Mouse (Mus musculus): ENCODE results near the gene Tmppe. TPM values are rescaled to one million over a fixed set of nuclear protein-coding genes. Genes with fewer than 3 reads are reported as not detected.

Tmppe gene
- polyA plus RNA-seq, 1 experiment from 2014 or later: 10.1 TPM

DNA sequence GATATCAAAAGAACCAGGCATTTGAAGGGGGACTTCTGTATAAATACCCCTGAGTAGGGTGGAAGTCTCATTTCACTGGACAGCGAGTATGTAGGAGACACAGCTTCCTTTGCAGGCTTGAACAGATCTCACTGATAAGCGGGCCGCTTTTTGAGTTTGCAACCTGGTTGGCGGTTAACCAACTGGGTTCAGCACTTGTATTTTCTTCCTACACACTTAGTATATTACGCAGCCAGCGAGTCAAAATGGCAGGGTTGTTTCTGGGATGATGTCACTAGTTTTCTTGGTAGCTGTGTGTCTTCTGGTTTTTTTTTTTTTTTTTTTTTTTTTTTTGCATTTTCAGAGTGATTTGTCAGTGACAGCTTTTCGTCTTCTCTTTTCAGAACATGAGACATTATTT, 20.9 kb downstream of the Tmppe start:
- ATAC-seq (ENCODE audit: borderline replicate concordance, extremely low read depth, low FRiP score, low TSS enrichment): no peak
- Histone ChIP-seq H3K27ac (no peak overlapping the region), H3K4me3 (no peak overlapping the region), H3K9ac (no peak overlapping the region), H3K4me2 (no peak overlapping the region), H3K36me3 (peaks cover 10% of the 10 kb centered on the region), H3K4me1 (no peaks in the 10 kb centered on the region), H3K9me3 (no peaks in the 10 kb centered on the region), H3K27me3 (no peaks in the 10 kb centered on the region)
- 85% methylated on average over 7 of the region's 7 CpGs for WGBS

DNA sequence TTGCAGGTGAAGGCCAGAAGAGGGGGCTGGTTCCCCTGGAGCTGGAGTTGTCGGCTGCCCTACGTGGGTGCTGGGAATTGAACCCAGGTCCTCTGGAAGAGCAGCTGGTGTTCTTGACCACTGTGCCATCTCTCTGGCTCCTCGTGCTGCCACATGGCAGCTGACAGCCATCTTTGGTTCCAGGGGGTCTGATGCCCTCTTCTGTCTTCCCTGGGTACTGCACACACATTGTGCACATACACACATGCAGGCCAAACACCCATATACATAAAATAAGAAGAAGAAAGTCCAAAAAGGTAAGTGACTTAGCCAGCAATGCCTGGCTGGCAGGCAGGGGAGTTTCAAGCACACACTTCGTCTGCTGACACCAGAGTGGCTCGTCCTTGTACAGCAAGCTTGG, 24.7 kb downstream of the Tmppe start:
- 91% methylated on average over 5 of the region's 5 CpGs for WGBS
- Histone ChIP-seq H3K27me3 (no peaks in the 10 kb centered on the region), H3K4me3 (no peak overlapping the region), H3K9ac (no peak overlapping the region), H3K27ac (no peak overlapping the region), H3K9me3 (no peaks in the 10 kb centered on the region), H3K36me3 (peaks cover 10% of the 10 kb centered on the region), H3K4me1 (no peaks in the 10 kb centered on the region), H3K4me2 (no peak overlapping the region)
- ATAC-seq (ENCODE audit: borderline replicate concordance, extremely low read depth, low FRiP score, low TSS enrichment): no peak

DNA sequence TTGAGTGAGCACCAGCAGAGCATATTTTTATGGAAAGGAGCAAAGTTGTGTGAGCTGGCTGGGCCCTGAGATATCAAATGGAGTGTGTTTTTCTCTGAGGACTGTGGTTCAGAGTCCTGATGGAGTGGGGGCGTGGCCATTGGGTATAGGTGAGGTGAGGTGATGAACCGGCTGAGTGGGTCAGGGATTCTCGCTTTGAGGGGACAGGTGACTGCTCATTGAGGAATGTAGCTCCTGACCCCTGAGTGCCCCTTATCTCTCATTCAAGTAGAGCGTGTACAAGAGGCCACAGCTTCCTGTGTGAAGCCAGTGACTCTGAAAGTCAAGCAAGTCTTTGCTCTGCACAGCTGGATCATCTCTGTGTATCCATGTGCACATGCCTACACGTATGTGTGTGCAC, 25.3 kb downstream of the Tmppe start:
- Histone ChIP-seq H3K9ac (no peak overlapping the region), H3K4me3 (no peak overlapping the region), H3K27ac (no peak overlapping the region), H3K4me1 (no peaks in the 10 kb centered on the region), H3K4me2 (no peak overlapping the region), H3K9me3 (no peaks in the 10 kb centered on the region), H3K27me3 (no peaks in the 10 kb centered on the region), H3K36me3 (peaks cover 10% of the 10 kb centered on the region)
- WGBS: 57% methylated on average over 5 of the region's 5 CpGs
- no peak for ATAC-seq (ENCODE audit: borderline replicate concordance, extremely low read depth, low FRiP score, low TSS enrichment)

- H3K4me2 ChIP-seq: no peak overlapping the region
- H3K27me3 ChIP-seq: no peaks in the 10 kb centered on the region
- H3K4me1 ChIP-seq: no peaks in the 10 kb centered on the region
- H3K4me3 ChIP-seq: no peak overlapping the region
- H3K9me3 ChIP-seq: no peaks in the 10 kb centered on the region
- no peak for ATAC-seq (ENCODE audit: borderline replicate concordance, extremely low read depth, low FRiP score, low TSS enrichment)
- H3K36me3 ChIP-seq: peaks cover 13% of the 10 kb centered on the region
- no peak overlapping the region for H3K27ac ChIP-seq
- WGBS: 85% methylated on average over 8 of the region's 8 CpGs
- H3K9ac ChIP-seq: no peak overlapping the region
Observed at GRCm38 (mm10) chr9:114427425-114427824, 26.5 kb downstream of the Tmppe start.

DNA sequence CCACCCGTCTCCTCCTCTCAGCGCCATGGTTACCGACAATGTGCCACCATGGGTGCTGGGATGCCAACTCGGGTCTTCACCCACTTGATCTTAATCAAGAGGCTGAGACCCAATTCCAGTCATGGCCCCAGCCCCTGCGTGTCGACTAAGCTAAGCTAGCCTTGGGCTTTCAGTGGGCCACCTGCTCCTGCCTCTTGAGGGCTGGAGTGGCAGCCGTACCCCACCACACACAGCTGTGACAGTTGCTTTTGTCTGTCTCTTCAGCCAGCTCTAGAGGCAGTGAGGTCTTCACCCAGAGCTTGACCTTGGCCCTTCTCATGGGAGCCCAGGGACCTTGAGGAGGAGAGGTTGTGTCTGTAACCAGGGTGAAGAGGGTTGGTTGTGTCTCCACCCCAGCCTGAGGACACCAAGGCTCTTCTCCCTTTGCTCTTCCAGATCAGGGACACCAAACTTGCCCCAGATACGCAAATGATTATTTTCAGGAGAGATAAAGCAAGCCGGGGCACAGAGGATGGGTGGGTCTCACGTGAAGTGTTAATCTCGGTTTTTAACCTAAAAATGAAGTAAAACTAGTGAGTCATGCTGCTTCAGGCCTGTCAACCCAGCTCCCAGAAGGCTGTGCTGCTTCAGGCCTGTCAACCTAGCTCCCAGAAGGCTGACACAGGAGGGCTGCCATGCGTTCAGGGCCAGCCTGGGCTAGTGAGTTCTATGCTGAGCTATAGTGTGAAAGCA, 27.4 kb downstream of the Tmppe start:
- no peak overlapping the region for H3K4me2 ChIP-seq
- H3K4me1 ChIP-seq: no peaks in the 10 kb centered on the region
- no peak overlapping the region for H3K4me3 ChIP-seq
- no peak for ATAC-seq (ENCODE audit: borderline replicate concordance, extremely low read depth, low FRiP score, low TSS enrichment)
- H3K36me3 ChIP-seq: peaks cover 13% of the 10 kb centered on the region
- no peak overlapping the region for H3K9ac ChIP-seq
- WGBS: 80% methylated on average over 12 of the region's 12 CpGs
- no peak overlapping the region for H3K27ac ChIP-seq
- no peaks in the 10 kb centered on the region for H3K9me3 ChIP-seq
- H3K27me3 ChIP-seq: no peaks in the 10 kb centered on the region

DNA sequence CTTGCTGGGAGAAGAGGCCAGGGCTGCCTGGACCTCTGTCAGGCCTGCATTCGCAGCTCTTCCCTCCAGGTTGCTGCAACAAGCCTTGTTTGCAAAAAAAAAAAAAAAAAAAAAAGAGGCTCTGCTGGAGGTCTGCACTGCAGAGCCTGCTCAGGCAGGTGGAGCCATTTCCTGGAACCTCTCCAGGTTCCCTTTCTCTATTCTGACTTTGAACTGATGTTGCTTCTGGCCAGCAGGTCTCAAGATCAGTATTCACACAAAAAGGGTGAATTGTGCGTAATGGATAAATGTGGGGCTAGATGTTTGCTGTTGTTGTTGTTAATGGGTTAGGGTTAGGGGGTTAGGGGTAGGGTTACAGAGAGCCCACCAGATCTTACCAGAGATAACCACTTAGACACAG, 34.8 kb downstream of the Tmppe start:
- Histone ChIP-seq H3K27me3 (no peaks in the 10 kb centered on the region), H3K27ac (no peak overlapping the region), H3K4me2 (no peak overlapping the region), H3K4me3 (no peak overlapping the region), H3K9ac (no peak overlapping the region), H3K9me3 (no peaks in the 10 kb centered on the region), H3K36me3 (peaks cover 8% of the 10 kb centered on the region; the same call in 1 of the 2 replicates), H3K4me1 (no peaks in the 10 kb centered on the region)
- 76% methylated on average over 2 of the region's 2 CpGs for WGBS
- no peak for ATAC-seq (ENCODE audit: borderline replicate concordance, extremely low read depth, low FRiP score, low TSS enrichment)

- no peak for ATAC-seq (ENCODE audit: borderline replicate concordance, extremely low read depth, low FRiP score, low TSS enrichment)
- no peak overlapping the region for H3K27ac ChIP-seq
- H3K9ac ChIP-seq: no peak overlapping the region
- no peaks in the 10 kb centered on the region for H3K4me1 ChIP-seq
- no peak overlapping the region for H3K4me2 ChIP-seq
- H3K27me3 ChIP-seq: no peaks in the 10 kb centered on the region
- H3K36me3 ChIP-seq: peaks cover 5% of the 10 kb centered on the region; the same call in 1 of the 2 replicates
- H3K4me3 ChIP-seq: no peak overlapping the region
- no peaks in the 10 kb centered on the region for H3K9me3 ChIP-seq
- WGBS: 76% methylated on average over 10 of the region's 10 CpGs
Observed at GRCm38 (mm10) chr9:114440548-114440947, 39.6 kb downstream of the Tmppe start.

DNA sequence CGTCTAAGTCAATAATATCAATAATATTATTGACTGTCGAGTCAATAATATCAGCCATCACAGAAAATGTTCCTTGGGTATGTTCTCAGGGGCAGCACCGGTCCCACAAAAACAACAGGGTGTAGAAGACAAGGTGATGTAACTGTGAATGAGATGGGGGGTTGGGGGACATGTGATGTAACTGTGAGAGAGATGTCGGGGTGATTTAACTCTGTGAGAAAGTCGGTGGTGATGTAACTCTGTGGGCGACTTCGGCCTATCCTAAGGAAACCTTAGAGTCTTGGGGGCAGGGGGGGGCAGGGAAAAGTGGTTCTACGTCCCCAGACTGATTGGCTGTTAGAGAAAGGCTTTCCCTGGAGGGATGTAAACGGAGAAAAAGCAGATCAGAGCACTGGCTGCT, 41.3 kb downstream of the Tmppe start:
- H3K27ac ChIP-seq: no peak overlapping the region
- no peak overlapping the region for H3K4me2 ChIP-seq
- H3K9ac ChIP-seq: no peak overlapping the region
- no peak for ATAC-seq (ENCODE audit: borderline replicate concordance, extremely low read depth, low FRiP score, low TSS enrichment)
- 84% methylated on average over 9 of the region's 9 CpGs for WGBS
- H3K4me3 ChIP-seq: no peak overlapping the region
- no peaks in the 10 kb centered on the region for H3K27me3 ChIP-seq
- no peaks in the 10 kb centered on the region for H3K9me3 ChIP-seq
- no peaks in the 10 kb centered on the region for H3K36me3 ChIP-seq
- no peaks in the 10 kb centered on the region for H3K4me1 ChIP-seq

GRCm38 (mm10) chr9:114442893-114443292, 42.0 kb downstream of the Tmppe start:
- Histone ChIP-seq H3K27me3 (no peaks in the 10 kb centered on the region), H3K36me3 (no peaks in the 10 kb centered on the region), H3K27ac (no peak overlapping the region), H3K9ac (no peak overlapping the region), H3K9me3 (no peaks in the 10 kb centered on the region), H3K4me2 (no peak overlapping the region), H3K4me1 (no peaks in the 10 kb centered on the region), H3K4me3 (no peak overlapping the region)
- 82% methylated on average over 9 of the region's 9 CpGs for WGBS
- ATAC-seq (ENCODE audit: borderline replicate concordance, extremely low read depth, low FRiP score, low TSS enrichment): no peak; the same call in 1 of the 2 replicates

GRCm38 (mm10) chr9:114443351-114443750, 42.4 kb downstream of the Tmppe start:
- Histone ChIP-seq H3K9me3 (no peaks in the 10 kb centered on the region), H3K9ac (no peak overlapping the region), H3K4me1 (no peaks in the 10 kb centered on the region), H3K27ac (no peak overlapping the region), H3K4me2 (no peak overlapping the region), H3K27me3 (no peaks in the 10 kb centered on the region), H3K36me3 (no peaks in the 10 kb centered on the region), H3K4me3 (no peak overlapping the region)
- 91% methylated on average over 8 of the region's 8 CpGs for WGBS
- no peak for ATAC-seq (ENCODE audit: borderline replicate concordance, extremely low read depth, low FRiP score, low TSS enrichment)

DNA sequence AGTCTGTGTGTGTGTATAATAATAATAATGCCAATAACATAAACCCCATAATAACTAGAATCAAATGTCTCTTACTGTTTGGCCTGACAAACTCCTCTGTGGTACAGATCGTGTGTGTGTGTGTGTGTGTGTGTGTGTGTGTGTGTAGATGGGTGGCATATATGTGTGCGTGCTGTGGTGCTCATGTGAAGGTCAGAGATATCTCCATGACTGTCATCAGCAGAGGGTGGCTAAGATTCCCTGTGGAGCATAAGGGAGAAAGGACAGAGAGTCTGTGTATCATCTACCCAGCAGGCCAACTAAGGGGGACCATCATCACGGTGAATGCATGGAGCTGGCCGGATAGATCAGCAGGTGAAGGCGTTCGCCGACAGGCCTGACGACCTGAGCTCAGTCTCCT, 46.0 kb downstream of the Tmppe start:
- Histone ChIP-seq H3K4me1 (no peaks in the 10 kb centered on the region), H3K9ac (no peak overlapping the region), H3K27me3 (no peaks in the 10 kb centered on the region), H3K4me3 (no peak overlapping the region), H3K36me3 (no peaks in the 10 kb centered on the region), H3K9me3 (no peaks in the 10 kb centered on the region), H3K4me2 (no peak overlapping the region), H3K27ac (no peak overlapping the region)
- ATAC-seq (ENCODE audit: borderline replicate concordance, extremely low read depth, low FRiP score, low TSS enrichment): no peak
- 90% methylated on average over 8 of the region's 8 CpGs for WGBS

DNA sequence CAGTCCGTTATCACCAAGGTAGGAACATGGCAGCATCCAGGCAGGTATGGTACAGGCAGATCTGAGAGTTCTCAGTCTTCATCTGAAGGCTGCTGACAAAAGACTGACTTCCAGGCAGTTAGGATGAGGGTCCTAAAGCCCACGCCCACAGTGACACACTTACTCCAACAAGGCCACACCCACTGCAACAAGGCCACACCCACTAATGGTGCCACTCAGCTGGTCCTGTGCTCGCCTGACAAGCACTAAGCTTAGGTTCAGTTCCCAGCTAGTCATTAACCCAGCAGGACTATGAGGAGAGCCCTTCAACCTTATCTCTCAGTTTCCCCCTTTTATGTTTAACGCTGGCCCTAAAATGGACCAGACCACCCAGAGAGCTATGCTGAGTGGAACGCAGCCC, 47.8 kb downstream of the Tmppe start:
- Histone ChIP-seq H3K9ac (no peak overlapping the region), H3K27ac (no peak overlapping the region), H3K36me3 (no peaks in the 10 kb centered on the region), H3K27me3 (no peaks in the 10 kb centered on the region), H3K4me1 (no peaks in the 10 kb centered on the region), H3K4me2 (no peak overlapping the region), H3K9me3 (no peaks in the 10 kb centered on the region), H3K4me3 (no peak overlapping the region)
- WGBS: 58% methylated on average over 5 of the region's 5 CpGs
- peak; percentile 35; the same call in 1 of the 2 replicates for ATAC-seq (ENCODE audit: borderline replicate concordance, extremely low read depth, low FRiP score, low TSS enrichment)
